Mouse (Mus musculus) NIH3T3 (cell line): ENCODE data around the gene Aim2.
A peak's percentile ranks its signal among the peaks of the same experiment; 100 is the strongest.

Experiments
- DNase-seq: peaks from one replicate; pipeline ENCODE4 v3.0.0-alpha.2; 2012; ENCODE audit warnings: low read depth

Aim2 gene

GRCm38 (mm10) chr1:173345112-173345511 is 5.6 kb upstream of the Aim2 start:
- DNase-seq: no peak

GRCm38 (mm10) chr1:173348527-173348926 is 2.2 kb upstream of the Aim2 start:
- DNase-seq: no peak

- no peak for DNase-seq
These were observed 1.5 kb upstream of the Aim2 start for GRCm38 (mm10) chr1:173349192-173349591.

DNA sequence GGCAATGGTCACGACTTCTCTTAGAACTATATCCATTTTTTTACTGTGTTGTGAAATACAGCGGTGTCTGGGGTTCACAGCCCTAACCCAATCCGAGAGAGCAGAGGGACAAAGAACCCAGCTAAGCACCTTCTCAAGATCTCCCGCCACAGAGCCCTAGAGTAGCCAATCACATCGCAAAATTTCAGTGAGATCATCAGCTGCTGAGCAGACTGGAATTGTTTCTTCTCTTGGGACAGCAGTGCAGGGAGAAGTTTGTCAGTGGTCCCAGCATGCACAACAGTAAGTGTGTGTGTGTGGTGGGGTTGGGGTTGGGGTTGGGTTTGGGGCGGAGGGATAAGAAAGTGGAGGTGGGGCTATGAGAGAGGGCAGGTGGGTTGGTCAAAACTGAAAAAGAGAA is 733 bp upstream of the Aim2 start:
- no peak for DNase-seq

GRCm38 (mm10) chr1:173355107-173355846 is 4.6 kb downstream of the Aim2 start:
- DNase-seq: no peak

DNA sequence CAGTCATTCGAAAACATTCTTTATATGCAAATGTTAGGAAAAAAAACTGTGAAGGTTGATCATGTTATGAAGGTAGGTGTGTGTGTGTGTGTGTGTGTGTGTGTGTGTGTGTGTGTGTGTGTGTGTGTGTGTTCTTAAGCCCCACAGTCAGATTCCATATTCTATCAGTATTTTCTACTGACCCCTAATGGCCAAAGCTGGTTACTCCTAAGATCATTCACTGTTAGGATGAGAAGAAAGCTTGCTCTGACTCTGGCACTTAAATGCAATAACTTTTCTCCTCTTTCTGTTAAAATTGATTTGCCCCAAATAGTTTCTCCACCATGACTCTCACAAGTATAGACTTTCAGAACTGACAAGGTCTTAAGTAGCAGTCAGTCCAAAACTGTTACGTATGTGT is 6.0 kb downstream of the Aim2 start:
- no peak for DNase-seq

- no peak for DNase-seq
These were observed 7.1 kb downstream of the Aim2 start for GRCm38 (mm10) chr1:173357799-173358198.

DNA sequence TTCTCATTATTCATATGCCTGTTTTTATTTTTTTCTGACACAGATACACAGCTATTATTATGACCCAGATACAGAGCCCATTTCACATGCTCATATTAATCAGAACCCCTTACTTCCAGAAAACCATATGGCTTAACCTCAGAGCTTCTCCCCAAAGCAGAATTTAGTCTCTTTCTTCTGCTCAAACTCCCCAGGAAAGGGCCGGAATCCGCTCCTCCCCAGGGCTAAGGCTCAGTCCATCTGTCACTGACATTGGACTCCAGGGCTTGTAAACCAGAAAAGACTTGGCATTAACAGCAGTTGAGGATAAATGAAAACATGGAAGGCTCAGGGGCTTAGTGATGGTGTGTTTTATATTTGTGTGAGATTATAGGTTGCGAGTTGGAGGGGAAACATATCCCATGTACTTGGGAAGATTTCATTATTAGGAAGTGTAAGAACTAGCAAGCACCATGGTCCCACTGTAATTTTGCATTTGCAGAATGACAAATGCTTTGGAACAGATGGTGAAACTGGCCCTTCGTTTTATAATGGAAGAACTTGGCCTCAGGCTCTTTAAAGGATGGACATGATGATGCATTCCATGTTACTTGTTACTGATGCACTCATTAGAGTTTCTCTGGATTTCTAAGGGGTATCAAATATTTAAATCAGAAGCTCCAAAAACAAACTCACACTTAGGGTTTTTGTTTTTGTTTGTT is 9.1 kb downstream of the Aim2 start:
- no peak for DNase-seq

GRCm38 (mm10) chr1:173361651-173362050 is 11.0 kb downstream of the Aim2 start:
- DNase-seq: peak; percentile 33

GRCm38 (mm10) chr1:173363436-173363835 is 12.8 kb downstream of the Aim2 start:
- no peak for DNase-seq

- no peak for DNase-seq
These were observed 13.6 kb downstream of the Aim2 start for GRCm38 (mm10) chr1:173364125-173364800.

DNA sequence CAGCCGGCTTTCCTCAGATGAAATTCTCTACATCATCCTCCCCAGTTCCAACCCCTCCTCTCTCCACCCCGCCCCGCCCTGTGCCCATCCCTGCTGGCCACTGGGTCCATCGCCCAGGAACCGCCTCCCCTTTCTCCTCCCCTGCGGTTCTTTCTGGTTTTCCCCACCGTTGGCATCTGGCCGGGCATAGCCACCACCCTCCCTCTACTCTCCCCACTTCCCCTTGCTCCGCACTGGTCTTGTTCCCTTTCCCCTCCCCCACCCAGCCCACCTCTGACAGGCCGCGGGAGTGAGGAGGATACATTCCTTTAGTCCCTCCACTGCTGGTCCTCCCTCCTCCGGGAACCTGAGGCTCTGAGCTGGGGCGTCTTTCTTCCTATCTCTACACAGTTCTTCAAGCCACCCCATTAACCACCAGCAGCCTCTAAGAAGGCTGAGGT is 15.3 kb downstream of the Aim2 start:
- DNase-seq: no peak

DNA sequence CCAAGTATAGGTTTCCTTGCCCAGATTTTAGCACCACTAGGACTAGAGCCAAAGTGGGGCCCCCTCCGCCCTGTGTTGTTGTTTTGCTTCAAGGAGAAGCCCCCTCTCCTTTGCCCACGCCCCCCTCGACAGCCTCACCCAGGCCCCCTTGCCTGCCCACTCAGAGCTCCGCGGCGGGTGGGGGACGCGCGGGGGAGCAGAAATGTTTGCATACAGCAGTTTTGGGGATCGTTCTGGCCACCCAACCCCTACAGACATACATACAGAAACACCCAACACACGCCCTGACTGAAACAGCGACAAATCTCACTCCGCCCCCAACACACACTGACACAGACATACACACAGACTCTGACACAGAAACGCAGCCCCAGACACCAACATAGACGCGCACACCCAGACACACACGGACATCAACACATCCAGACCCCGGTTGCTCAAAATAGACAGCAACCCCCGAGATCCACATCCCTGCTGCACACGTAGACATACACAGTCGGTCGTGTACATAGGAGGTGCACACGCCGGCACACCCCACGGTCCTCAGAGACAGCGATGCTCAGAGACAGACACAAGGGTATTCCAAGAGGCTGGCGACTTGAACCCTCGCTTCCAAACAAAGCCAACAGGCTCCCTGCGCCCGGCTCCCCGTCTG is 16.1 kb downstream of the Aim2 start:
- no peak for DNase-seq

GRCm38 (mm10) chr1:173367356-173368046 is 16.8 kb downstream of the Aim2 start, which contains the start of gene Cadm3:
Cadm3 (minus strand) TSS chr1:173367695.
- DNase-seq: no peak

DNA sequence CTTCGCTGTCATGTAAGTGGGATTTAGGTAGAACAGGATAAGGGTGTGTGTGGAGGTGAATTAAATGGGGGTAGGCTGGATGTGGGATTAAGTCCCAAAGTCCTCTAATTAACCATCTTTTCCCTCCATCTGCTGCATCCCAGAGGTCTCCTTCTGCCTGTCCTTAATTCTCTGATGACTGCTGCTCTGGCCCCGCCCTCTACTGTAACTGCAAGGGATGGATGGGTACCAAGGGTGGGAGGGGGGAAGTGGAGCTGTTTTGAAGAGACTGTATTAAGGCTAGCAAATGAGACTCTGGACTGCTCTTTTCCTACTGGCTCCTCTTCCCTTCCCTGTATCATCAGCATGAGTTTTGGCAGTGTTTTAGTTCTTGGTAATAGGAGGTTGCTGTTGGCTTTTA is 18.9 kb downstream of the Aim2 start:
- DNase-seq: no peak

GRCm38 (mm10) chr1:173370456-173370855 is 19.8 kb downstream of the Aim2 start:
- DNase-seq: no peak

- DNase-seq: no peak
These were observed 20.9 kb downstream of the Aim2 start for GRCm38 (mm10) chr1:173371586-173371985.

- no peak for DNase-seq
These were observed 23.3 kb downstream of the Aim2 start for GRCm38 (mm10) chr1:173374020-173374419.

DNA sequence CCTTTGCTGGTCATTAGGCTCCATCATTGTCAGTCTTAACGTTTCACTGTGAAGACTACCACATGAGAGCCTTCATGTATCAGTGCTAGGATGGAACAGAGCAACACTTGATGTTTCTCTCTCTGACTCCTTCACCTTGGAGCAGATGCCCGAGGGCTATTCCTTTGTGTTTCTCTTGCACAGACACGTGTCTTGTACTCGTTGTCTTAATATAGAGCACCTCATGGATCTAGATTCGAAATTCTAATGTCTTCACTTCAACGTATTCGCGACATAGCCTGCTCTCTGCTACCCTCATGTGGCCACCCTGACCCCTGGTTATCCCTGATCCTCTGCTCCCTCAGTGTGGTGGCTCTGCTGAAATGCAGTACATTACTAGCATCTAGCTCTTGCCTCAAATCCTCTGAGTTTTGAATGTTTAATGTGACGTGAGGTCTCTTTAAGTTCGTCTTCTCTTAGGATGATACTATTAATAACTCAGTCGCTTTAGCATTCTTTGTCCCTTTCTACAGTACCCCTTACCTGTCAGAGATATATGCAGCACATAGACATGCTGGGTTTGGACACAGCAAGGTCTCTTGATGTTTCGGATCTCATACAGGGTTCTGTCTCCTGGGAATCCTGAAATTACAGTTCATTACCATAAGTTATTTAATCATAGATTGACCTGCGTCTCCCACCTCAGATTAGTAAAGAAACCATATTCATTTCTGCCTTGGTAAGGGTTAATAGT is 26.9 kb downstream of the Aim2 start:
- DNase-seq: peak; percentile 15

GRCm38 (mm10) chr1:173381436-173381835 is 30.8 kb downstream of the Aim2 start:
- DNase-seq: no peak

DNA sequence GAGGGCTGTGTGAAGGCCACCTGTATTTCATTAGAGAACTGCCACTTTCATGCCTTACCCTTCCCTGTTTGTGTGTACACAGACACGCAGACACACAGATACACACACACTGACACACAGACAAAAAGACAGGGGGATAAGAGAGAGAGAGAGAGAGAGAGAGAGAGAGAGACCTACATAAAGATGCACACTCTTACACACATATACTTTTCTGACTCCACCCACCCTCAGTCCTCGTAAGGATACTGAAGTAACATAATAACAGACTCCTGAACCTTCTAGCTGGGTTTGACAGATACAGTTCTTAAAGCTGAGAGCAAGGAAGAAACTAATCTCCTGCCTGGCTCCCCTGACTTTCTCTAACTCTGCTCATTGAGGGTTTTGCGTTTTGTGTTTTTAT is 38.8 kb downstream of the Aim2 start:
- DNase-seq: no peak
